Mouse (Mus musculus) brain, adult 2 months (tissue): ENCODE data around the gene Cdc27.

ENCODE experiments used
- DNase-seq: peaks from one replicate; pipeline ENCODE4 v3.0.0; 2011; ENCODE audit warnings: low read depth, low spot score

The Cdc27 gene

GRCm38 (mm10) chr11:104488292-104488691, 62.1 kb downstream of the Cdc27 start:
- DNase-seq: no peak

GRCm38 (mm10) chr11:104481971-104482370, 68.4 kb downstream of the Cdc27 start:
- DNase-seq: no peak

GRCm38 (mm10) chr11:104479505-104479904, 70.9 kb downstream of the Cdc27 start:
- no peak for DNase-seq

- peak; percentile 98 for DNase-seq
Measured at GRCm38 (mm10) chr11:104469371-104469835, 81.0 kb downstream of the Cdc27 start.

GRCm38 (mm10) chr11:104468751-104469268, 81.6 kb downstream of the Cdc27 start, which contains the start of gene Kansl1:
Kansl1 (minus strand) TSS chr11:104468861.
- no peak for DNase-seq

GRCm38 (mm10) chr11:104467698-104468097, 82.7 kb downstream of the Cdc27 start:
- DNase-seq: no peak

DNA sequence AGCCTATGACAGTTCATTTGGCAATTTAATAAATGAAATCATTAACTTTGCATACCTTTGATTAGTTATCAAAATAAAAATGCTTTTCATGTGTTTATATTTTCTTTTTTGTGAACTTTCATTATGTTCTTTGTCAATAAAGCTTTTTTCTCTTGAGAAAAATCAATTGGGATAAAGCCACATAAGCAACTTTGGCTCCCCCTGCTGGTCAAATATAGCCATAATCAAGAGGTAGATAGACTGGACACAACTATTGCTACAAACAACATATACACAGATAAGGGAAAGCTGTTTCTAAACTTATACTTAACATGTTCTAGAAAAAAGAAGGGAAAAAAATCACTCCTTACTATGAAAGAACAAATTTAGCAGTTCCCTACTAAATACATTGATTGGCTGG, 88.9 kb downstream of the Cdc27 start:
- DNase-seq: peak; percentile 91

DNA sequence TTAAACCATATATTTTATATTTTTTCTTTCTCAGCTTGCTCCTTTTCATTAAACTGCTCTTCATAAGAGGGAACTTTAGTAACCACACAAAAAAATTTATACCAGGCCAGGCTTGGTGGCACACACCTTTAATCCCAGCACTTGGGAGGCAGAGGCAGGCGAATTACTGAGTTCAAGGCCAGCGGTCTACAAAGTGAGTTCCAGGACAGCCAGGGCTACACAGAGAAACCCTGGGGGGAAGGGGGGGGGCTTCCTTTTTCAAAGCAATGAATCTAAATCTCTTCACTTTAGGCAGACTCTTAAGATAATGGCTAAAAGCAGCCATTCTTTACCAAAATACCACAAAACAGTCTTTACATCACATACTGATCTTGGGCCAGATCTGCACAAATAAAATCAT, 90.7 kb downstream of the Cdc27 start:
- DNase-seq: no peak

DNA sequence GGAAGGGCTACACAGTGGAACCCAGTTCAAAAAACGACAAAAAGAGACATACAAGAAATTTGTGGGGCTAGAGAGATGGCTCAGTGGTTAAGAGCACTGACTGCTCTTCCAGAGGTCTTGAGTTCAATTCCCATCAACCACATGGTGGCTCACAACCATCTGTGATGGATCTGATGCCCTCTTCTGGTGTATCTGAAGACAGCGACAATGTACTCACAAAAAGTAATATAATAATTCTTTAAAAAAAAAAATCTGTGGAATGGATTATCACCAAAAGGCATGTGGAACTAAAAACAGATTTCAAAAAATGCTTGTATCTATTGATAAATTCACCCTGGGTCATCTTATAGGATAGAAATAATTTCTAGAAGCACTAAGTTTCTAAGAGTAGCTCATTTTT, 91.9 kb downstream of the Cdc27 start:
- no peak for DNase-seq
